Mouse (Mus musculus) liver, adult 2 months (tissue): ENCODE results near the gene Map3k15. TPM values are rescaled to one million over a fixed set of nuclear protein-coding genes. Genes with fewer than 3 reads are reported as not detected.

Experiments
- DNase-seq: peaks from one replicate; pipeline ENCODE4 v3.0.0-alpha.2; 2011; ENCODE audit warnings: low read depth, low spot score; ENCODE audit errors: extremely low read depth
- H3K27ac ChIP-seq: fragments of 200-500 bp; replicated peaks from 2 replicates; pipeline ENCODE4 v1.5.1; 2012; ENCODE audit warnings: low read depth, mild to moderate bottlenecking, control low read depth, inconsistent platforms, low read length; ENCODE audit not compliant: insufficient read depth
- H3K27me3 ChIP-seq: fragments of 200-500 bp; 2 replicates; pipeline ENCODE4 v1.6.1; 2012; ENCODE audit warnings: mild to moderate bottlenecking, moderate library complexity, low read length, inconsistent platforms; ENCODE audit not compliant: control insufficient read depth, insufficient read depth
- H3K36me3 ChIP-seq: fragments of 200-500 bp; 2 replicates; pipeline ENCODE4 v1.6.1; 2012; ENCODE audit warnings: low read length, inconsistent platforms; ENCODE audit not compliant: control insufficient read depth, insufficient read depth
- H3K4me1 ChIP-seq: fragments of 200-500 bp; 2 replicates; pipeline ENCODE4 v1.6.1; 2011; ENCODE audit warnings: low read length; ENCODE audit not compliant: control insufficient read depth, insufficient read depth
- H3K4me3 ChIP-seq: fragments of 200-500 bp; 2 replicates; pipeline ENCODE4 v1.5.1; 2011; ENCODE audit warnings: low read depth, mild to moderate bottlenecking, control low read depth, low read length, moderate library complexity; ENCODE audit not compliant: insufficient read depth
- H3K79me2 ChIP-seq: fragments of 200-500 bp; 2 replicates; pipeline ENCODE4 v1.6.1; 2012; ENCODE audit warnings: inconsistent platforms, mild to moderate bottlenecking, low read length, moderate library complexity; ENCODE audit not compliant: control insufficient read depth, insufficient read depth
- H3K9ac ChIP-seq: fragments of 200-500 bp; 2 replicates; pipeline ENCODE4 v1.6.1; 2012; ENCODE audit warnings: low read depth, mild to moderate bottlenecking, control low read depth, inconsistent platforms, low read length
- CTCF ChIP-seq: fragments of 200-500 bp; IDR thresholded peaks from 2 replicates; pipeline ENCODE4 v1.5.1; 2011; ENCODE audit warnings: low read depth, low read length, control low read depth
- POLR2A ChIP-seq: fragments of 200-500 bp; IDR thresholded peaks from 2 replicates; pipeline ENCODE4 v1.6.1; 2011; ENCODE audit warnings: low read length, control low read depth; ENCODE audit not compliant: insufficient read depth; ENCODE audit errors: extremely low read depth
- WGBS: fragments of 180-500 bp; shearing (Covaris S2); methylation state at CpG from one replicate; pipeline ENCODE4 v1.1.7; 2018; 5-methylcytosine and 5-hydroxymethylcytosine counted together
- polyA plus RNA-seq: library from polyadenylated mRNA; depleted of rRNA; stranded (reverse); fragments of >200 nt; gene quantifications from 2 replicates; pipeline ENCODE4 v1.2.3, GENCODE M21; 2012; rRNA removed
- total RNA-seq: library from RNA; depleted of rRNA; stranded (reverse); fragments of >200 nt; gene quantifications from 2 replicates; pipeline ENCODE4 v1.2.3, GENCODE M21; 2014; rRNA removed

Gene Map3k15
- total RNA-seq (0.37 and 0.47 TPM in 2 replicates), polyA plus RNA-seq (0.17 TPM in 2 replicates)

DNA sequence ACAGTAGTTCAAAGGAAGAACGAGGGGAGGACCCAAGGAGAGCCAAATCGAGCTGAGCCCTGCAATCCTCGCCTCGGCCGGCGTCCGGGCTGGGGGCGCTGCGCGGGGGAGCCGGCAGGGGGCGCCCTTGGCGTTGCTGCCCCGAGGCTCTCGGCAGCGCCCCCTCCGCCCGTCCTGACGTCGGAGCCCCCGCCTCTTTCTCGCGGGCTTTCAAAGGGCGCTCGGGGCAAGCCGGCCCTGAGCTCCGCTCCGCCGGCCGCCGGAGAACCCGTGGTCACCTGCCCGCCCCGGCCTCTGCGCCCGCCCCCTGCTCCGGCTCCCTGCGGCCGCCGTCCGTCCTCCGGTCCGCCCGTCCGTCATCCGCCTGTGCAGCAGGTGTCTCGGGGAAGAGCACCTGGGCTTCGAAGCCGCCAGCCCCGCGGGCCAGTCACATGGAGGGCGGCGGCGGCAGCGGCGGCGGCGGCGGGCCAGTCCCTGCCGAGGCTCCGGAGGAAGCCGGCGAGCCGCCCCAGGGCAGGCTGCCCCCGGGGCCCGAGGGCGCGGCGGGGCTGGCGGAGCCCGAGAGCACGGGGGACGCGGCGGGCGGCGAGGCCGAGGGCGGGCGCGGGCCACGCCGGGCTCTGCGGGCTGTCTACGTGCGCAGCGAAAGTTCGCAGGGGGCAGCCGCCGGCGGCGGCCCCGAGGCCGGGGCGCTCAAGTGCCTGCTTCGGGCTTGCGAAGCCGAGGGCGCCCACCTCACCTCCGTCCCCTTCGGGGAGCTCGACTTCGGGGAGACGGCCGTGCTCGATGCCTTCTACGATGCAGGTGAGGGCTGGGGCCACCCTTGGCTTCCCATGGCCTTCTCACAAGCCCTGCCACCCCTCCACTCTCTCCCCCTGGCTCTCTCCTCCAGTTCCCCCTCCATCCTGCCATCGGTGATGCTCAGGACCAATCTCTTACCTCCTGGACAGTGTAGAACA lies at the start of gene Map3k15:
Gene Map3k15 (plus strand): TSS at position 432 of the 959 bp plus-strand sequence.
- Histone ChIP-seq H3K4me1 (no peaks in the 10 kb centered on the region; the same call in 1 of the 2 replicates), H3K4me3 (peak within 1 kb of the TSS; percentile 46; the same call in 1 of the 2 replicates), H3K9ac (peak within 1 kb of the TSS; percentile 37), H3K79me2 (no peaks in the 10 kb centered on the region), H3K36me3 (no peaks in the 10 kb centered on the region), H3K27me3 (no peaks in the 10 kb centered on the region), H3K27ac (no peak within 1 kb of the TSS)
- whole genome bisulfite sequencing: 6% methylated on average over 63 of the region's 108 CpGs
- DNase-seq: peak; percentile 34
- TF ChIP-seq CTCF: peak; percentile 74
- TF ChIP-seq POLR2A: no peak

DNA sequence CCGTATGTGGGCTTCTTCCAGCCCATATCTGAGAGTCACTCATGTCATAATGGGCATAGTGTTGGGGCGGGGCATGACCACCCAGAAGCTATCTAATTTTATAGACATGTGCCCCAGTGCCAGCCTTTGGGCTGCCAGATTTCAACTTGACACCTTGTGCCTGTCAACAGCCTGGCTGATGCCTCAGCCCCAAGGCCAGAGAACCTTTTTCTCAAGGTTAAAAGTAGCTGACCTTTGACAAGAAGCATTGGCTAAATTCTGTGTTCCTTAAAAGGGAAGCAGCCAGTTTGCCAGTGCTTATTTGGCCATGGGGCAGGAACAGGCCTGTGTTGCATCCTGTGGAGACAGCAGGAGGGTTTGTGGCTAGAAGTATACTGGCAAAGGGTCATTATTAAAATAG lies 45.7 kb upstream of the Map3k15 start:
- 94% methylated on average over 2 of the region's 2 CpGs for WGBS
- no peak for DNase-seq
- TF ChIP-seq POLR2A (no peak), CTCF (no peak)
- no peaks in the 10 kb centered on the region for H3K36me3 ChIP-seq
- H3K27me3 ChIP-seq: no peaks in the 10 kb centered on the region
- no peaks in the 10 kb centered on the region for H3K4me1 ChIP-seq
- H3K4me3 ChIP-seq: no peak overlapping the region
- H3K9ac ChIP-seq: no peak overlapping the region
- no peak overlapping the region for H3K27ac ChIP-seq
- H3K79me2 ChIP-seq: no peaks in the 10 kb centered on the region

- H3K9ac ChIP-seq: no peak overlapping the region
- H3K27me3 ChIP-seq: no peaks in the 10 kb centered on the region
- no peak for DNase-seq
- no peak overlapping the region for H3K4me3 ChIP-seq
- H3K36me3 ChIP-seq: no peaks in the 10 kb centered on the region
- no peak for TF ChIP-seq CTCF
- no peak for TF ChIP-seq POLR2A
- 85% methylated on average over 1 of the region's 1 CpGs for WGBS
- no peaks in the 10 kb centered on the region for H3K79me2 ChIP-seq
- no peaks in the 10 kb centered on the region for H3K4me1 ChIP-seq
- H3K27ac ChIP-seq: no peak overlapping the region
Observed at GRCm38 (mm10) chrX:159943586-159943985, 44.6 kb upstream of the Map3k15 start.

- Histone ChIP-seq H3K4me1 (no peaks in the 10 kb centered on the region), H3K27me3 (no peaks in the 10 kb centered on the region), H3K4me3 (no peak overlapping the region), H3K36me3 (no peaks in the 10 kb centered on the region), H3K9ac (no peak overlapping the region), H3K27ac (no peak overlapping the region), H3K79me2 (no peaks in the 10 kb centered on the region)
- no peak for DNase-seq
- 86% methylated on average over 7 of the region's 7 CpGs for WGBS
- TF ChIP-seq CTCF: no peak
- no peak for TF ChIP-seq POLR2A
Observed at GRCm38 (mm10) chrX:159953546-159954429, 34.4 kb upstream of the Map3k15 start.

- TF ChIP-seq CTCF (no peak), POLR2A (no peak)
- H3K36me3 ChIP-seq: no peaks in the 10 kb centered on the region
- WGBS: 79% methylated on average over 4 of the region's 4 CpGs
- no peak overlapping the region for H3K9ac ChIP-seq
- no peaks in the 10 kb centered on the region for H3K27me3 ChIP-seq
- H3K27ac ChIP-seq: no peak overlapping the region
- no peak for DNase-seq
- H3K4me1 ChIP-seq: no peaks in the 10 kb centered on the region
- H3K4me3 ChIP-seq: no peak overlapping the region
- no peaks in the 10 kb centered on the region for H3K79me2 ChIP-seq
Observed at GRCm38 (mm10) chrX:159954430-159954779, 33.8 kb upstream of the Map3k15 start.
